Mouse (Mus musculus) frontal cortex, postnatal 14 days (tissue): ENCODE data around the gene Wdr74.

Experiments
- DNase-seq, 2 experiments: peaks; one replicate each; pipeline ENCODE4 v3.0.0; 2022; ENCODE audit warnings: low spot score in 2 of 2

Wdr74 gene

DNA sequence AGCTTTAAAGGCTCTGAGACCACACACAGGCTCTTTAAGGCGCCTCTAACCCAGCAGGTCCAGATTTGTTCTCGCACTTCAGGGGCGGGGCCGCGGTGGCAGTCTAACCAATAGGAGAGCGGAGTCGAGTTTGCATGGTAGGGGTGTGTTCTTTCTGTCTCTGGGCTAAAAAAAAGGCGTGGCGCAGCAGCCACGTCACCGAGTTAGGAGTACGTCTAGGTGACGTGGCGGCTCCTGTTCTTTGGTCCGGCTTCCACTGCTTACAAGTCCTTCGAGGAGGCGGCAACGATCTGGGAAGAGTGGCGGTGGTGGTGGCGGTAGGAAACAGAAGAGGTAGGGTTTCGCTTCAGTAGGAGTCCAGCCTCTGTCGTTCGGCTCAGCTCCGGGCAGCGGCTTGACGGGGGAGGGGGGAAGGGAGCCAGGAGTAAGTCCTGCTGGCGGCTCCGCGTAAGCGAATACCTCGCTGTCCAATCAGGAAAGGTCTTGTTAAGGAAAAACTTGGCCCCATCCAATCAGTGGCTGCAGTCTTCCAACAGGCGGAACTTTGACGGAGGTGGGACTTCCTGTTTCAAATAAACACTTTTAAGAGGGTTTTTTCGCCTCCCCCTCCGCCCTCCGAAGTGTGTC lies 5.7 kb downstream of the Wdr74 start, which contains the start of gene Stx5a:
Gene Stx5a (plus strand): TSS at position 171 of the 627 bp plus-strand sequence.
- DNase-seq: peak; percentile 93 to 95

DNA sequence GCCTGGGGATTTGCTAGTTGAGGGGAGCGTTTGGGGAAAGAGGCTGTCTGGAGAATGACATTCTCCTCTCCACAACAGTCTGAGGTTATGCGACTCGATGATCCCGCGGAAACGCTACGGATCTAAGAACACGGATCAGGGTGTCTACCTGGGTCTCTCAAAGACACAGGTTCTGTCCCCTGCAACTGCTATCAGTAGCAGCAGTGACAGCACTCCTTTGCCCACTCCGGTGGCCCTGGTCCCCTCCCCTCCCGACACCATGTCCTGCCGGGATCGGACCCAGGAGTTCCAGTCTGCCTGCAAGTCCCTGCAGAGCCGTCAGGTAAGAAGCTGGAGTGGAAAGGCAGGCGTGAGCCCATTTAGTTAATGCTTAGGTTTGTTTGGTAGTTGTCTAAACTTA lies 6.5 kb downstream of the Wdr74 start:
- DNase-seq: no peak

DNA sequence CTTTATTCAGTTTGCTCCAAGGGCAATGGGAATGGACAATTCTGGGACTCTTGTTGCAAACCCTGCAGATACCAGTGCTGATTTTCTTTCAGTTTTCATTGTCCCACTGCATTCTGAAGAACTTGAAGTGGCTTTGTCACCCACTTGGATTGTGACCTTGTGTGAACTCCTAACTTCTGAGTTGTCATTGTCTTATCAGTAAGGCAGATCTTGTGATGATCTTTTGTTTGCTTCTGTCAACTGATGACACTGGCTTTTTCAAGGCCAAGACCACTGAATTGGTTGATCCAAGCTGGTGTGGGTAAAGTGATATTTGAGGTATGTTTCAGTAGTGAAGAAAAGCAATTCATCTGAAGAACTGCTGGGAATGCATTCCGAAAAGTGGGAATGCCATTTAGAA lies 9.8 kb downstream of the Wdr74 start:
- DNase-seq: no peak

DNA sequence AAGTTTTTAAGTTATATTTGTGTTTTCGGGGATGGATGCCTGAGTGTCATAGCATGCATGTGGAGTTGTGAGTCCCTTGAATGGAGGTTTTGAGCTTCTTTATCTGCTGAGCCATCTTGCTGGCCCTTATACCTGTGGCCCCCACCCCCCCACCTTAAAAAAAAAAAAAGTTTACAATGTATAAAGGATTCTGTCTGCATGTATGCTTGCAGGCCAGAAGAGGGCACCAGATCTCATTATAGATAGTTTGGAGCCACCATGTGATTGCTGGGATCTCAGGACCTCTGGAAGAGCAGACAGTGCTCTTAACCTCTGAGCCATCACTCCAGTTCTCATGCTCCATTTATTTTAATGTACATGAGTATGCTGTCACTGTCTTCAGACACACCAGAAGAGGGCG lies 11.7 kb downstream of the Wdr74 start:
- no peak for DNase-seq

DNA sequence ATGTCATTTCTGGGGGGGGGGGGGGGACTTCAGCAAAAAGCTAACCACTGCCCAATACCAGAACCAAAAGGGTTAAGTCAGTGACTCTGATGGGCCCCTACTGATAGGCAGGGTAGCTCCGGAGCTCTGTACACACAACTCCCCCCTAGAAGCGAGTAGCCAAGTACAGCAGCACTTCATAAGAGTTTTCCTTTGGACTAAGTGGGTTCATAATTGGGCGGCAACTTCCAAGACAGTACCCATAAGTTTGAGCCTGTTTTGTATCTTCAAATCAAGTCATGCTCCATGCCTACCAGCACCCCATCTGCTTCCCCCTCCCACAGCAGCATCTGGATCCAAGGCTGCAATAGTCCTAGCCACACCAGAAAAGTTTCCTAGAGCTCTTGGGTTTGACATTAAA lies 20.0 kb downstream of the Wdr74 start:
- DNase-seq: no peak

DNA sequence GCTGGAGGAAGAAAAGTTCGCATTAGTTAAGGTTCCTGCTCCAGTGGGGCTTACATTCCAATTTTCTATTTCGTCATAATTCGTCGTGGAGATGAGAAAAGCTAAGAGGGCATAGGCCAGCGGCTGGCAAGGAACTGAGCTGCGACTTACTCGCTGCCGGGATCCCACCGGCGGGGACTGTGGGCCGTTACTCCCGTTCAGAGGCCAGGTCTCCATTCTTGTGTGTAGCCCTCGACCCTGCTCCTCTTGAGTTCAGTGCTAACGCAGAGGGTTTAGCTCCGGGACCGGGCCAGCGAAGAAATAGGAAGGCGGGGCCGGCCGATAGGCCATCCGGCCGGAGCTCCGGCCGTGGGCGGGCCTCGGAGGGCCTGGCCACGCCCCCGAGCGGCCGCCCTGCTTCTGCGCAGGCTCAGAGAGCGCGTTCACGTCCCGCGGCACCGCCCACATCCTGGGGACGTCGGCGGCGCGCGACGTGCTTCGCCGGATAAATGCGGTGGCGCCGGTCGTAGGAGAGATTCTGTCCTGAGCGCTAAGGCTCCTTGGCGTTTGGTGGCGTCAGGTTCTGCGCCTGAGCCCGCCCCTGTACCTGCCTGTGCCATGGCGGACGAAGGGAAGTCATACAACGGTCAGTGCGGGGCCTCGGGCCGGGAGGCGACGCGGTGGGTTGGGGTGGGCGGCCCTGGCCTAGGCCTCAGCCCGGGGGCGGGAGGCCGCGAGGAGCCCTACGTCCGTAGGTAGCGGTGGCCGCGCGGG lies 21.2 kb downstream of the Wdr74 start, which contains the start of gene Nxf1:
Gene Nxf1 (plus strand): TSS at position 439 of the 753 bp plus-strand sequence.
- peak; percentile 81 to 86 for DNase-seq

DNA sequence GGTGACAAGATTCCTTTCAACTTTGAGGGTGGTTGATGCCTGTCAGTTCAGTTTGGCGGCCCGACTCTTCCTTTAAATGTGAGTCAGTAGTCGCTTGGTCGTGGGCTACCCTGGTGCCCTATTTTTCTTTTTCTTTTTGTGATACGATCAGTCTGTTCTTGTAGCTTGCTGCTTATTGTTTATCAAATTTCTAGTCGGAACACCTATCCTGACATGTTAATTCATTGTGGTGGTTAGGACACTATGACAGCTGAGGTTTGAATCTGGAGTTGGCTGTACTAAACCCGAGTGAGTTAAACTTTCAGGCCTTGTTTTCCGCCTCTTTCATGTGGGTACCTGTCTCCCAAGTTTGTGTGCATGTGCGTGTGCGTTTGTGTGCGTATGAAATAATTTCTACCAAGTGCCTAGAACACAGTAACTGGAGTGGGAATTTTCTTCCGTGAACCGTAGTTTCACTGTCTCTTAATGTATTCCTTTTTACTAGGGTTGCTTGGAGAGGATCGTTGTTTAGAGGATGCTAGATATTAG lies 21.9 kb downstream of the Wdr74 start:
- no peak for DNase-seq

DNA sequence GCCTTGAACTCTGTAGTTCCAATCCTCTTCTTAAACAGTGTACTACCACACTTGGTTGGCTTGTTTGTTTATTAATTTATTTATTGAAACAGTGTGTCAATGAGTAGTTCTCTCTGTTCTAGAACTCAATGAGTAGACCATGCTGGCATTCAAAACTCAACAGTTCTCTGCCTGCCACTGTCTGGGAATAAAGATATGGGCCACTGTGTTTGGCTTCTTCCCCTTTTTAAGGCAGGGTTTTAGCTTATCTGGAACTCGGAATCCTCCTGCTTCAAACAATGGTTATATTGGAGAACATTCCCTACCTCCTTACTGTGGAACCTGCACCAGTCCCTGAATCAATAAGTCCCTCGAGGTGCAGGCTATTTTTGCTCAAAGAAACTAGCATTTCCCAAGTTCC lies 23.3 kb downstream of the Wdr74 start:
- DNase-seq: no peak

DNA sequence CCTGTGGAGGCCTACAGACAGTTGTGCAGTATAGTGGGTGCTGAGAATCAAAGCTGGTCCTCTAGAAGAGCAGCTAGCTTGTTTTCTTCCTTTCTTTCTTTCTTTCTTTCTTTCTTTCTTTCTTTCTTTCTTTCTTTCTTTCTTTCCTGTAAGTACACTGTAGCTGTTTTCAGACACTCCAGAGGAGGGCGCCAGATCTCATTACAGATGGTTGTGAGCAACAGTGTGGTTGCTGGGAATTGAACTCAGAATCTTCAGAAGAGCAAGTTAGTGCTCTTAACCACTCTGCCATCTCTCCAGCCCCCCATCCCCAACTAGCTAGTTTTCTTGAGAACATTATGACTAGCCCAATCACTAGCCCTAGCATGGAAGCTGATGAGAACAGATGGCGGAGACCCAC lies 25.1 kb downstream of the Wdr74 start:
- DNase-seq: no peak

DNA sequence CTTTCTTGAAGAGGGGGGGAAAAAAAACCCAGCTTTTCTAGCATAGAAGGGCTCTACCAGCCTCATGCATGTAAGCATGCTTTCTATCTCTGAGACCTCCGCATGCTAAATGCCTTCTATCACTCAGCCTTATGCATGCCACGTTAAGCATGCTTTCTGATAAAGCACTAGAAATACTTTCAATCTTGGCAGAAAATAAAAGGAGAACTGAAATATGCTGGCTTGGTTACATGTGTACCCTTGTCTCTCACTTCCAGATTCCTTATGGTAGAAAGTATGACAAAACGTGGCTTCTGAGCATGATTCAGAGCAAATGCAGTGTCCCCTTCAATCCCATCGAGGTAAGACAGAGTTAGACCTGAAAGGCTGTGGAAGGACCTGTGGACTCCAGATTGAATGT lies 27.6 kb downstream of the Wdr74 start:
- DNase-seq: no peak

DNA sequence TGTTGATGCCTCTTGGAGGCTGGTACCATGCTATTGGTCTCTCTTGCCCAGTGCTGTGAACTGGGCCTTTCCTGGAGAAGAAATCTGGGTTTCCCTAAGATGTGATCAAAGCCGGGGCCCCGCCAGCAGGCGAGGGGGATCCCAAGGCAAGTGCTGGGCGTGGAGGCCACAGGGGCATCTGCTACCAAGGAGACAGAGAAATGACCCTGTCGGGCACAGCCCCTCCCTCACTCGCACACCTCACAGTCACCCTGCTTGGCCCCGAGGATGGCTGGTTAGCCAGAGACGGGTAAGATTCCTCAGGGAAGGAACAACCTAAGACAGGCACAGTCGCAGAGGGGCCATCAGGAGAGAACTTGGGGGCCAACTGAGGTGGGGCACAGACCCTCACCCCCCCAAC lies 29.9 kb downstream of the Wdr74 start:
- no peak for DNase-seq

DNA sequence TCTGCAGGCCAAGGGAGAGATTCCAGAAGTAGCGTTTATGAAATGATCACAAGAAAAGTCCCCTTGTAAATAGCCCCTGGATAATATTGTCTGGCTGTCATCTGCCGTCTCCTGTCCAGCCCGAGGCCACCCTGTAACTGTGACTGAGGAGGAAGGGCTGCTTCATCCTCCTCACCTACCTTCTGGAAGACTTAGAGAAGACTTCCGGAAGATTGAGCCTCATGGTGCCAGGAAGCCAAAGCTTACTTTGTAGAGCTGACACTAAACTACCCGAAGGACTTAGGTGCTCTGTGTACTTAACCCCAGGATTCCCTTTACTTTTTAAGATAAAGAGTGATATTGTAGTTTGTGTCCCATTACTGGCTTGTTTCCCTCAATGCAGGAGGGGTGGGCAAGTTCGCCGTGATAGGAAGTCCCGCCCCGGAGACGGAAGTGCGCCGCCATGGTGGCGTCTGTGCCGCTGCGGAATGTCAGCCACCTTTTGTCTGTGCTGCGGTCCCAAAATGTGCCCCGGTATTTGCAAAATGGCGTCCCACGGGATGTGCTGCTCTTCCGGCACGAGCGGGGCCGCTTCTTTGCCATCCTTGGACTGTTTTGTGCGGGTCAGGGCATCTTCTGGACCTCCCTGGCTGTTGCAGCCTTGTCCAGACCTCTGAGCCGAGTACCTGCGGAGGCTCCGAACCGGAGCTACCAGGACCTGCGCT lies 35.1 kb downstream of the Wdr74 start, which contains the start of gene Tmem223:
Gene Tmem223 (plus strand): TSS at position 430 of the 704 bp plus-strand sequence.
- peak; percentile 58 to 75 for DNase-seq

DNA sequence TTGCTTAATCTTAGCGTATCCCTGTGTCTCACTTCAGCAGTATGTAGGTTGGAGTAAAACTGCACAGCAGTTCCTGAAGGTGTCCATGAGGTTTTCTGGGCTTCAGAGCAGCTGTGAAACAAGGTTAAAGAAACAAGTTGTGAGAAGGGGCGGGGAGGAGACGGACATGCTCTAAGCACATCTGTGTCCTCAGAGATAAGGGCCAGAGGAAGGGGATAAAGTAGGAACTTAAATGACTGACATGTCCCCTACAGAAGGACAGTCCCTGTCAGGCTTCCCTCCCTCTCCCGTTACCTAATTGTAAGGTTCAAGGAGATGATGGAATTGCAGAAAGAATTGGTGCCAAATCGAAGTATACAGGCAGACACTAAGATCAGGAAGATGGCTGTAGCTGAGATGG lies 37.4 kb downstream of the Wdr74 start:
- DNase-seq: no peak

DNA sequence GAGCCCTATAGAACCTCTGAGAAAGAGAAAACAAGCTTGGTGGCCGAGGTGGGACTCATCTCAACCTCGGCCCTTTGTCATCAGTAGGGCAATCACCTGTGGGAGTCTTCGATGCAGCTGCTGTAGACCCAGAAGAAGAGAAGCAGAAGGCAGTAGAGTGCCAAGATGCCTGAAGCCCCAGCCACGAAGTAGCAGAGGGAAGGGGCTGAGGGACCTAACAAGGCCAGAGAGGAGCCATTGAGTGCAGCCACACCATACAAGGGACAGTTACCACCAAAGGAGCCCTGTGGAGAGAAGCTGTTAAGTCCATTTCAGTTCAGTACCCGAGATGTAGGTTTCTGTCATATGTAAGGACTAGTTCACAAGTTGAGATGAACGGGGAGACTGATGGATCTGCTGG lies 37.8 kb downstream of the Wdr74 start:
- DNase-seq: no peak

DNA sequence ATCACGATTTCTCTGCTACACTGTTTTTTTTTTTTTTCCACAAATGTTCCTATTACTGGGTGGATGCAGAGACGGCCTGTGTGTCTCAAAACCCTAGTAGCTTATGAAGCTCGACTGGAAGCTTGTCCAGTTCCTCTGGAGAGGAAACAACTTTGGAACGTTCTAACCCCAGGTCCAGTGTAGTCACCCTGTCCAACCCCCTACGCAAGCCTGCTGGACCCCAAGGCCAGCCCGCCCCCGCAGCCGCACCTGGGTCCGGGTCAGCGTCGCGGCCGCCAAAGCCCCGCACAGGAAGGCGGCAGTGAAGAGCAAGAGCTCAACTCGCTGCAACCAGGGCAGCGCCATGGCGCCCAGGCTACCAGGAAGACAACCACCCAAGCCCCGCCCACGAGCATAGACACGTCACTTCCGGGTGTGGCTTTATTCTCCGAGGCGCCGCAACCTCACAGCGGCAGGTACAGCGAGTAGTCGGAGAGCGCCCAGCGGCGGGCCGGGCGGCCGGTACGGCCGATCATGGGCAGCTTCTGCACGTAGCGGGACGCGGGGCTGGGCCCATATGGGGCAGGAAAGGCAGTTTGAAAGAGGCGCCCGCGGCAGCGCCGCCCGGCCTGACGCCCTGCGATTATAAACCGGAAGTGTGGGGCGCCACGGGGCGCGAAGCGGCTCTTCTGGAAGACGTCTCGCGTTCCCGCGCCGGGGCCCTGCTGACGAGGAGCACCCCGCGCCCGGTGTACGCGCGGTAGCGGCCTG lies 38.6 kb downstream of the Wdr74 start, which contains the start of gene Tmem179b:
Gene Tmem179b (minus strand): TSS at position 382 of the 750 bp plus-strand sequence.
- peak; percentile 91 to 96 for DNase-seq

DNA sequence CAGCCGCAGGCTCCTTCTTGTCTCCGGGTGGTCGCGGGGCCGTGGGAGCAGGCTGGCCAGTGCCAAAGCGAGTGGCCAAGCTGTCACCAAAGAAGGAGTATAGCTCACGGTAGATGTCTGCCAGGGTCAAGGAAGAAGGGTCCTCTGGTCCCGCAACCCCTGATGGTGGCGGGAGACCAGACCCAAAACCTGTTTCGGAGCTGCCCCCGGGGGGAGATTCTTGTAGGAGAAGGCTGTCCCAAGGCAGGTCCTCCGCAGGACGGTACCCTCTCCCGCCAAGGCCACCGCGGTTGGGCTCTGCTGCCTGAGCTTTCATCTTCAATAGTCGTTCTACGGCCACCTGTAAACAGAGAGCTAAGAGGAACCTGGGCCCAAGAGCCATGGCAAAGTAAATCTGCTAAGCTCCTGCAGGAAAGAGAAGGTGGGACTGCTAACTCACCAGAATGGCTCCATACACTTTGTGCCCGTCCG lies 39.4 kb downstream of the Wdr74 start:
- no peak for DNase-seq

DNA sequence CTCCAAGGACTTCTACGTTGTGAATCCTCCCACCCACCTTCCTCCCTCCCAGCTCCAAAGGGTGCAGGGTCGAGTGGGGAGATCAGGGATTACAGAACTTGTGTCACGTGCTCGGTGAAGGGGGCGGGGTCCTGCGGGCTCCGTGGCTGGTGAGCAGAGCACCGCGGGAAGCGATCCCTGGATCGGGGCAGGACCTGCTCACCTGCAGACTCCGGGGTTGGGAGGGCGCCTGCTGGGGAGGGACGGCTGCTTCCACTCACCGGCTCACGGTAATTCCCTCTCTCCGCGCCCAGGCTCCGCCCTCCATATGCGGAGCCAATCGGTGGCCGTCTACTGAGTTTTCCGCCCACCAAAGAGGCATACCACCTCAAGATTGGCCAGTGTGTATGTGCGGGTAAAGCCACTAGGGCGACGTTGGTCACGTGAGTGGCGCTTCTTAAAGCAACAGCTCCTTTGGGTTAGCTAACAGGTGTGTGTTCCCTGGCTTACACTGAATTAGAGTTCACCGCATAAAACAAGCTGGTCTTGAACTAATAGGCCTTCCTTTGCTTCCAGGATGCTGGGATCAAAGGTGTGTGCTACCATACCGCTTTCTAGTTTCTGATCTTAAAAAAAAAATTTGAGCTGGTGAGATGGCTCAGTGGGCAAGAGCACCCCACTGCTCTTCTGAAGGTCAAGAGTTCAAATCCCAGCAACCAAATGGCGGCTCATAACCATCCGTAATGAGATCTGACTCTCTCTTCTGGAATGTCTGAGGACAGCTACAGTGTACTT lies 50.6 kb downstream of the Wdr74 start, which contains the start of gene Taf6l:
Gene Taf6l (minus strand): TSS at position 410 of the 774 bp plus-strand sequence.
- peak; percentile 90 to 92 for DNase-seq

DNA sequence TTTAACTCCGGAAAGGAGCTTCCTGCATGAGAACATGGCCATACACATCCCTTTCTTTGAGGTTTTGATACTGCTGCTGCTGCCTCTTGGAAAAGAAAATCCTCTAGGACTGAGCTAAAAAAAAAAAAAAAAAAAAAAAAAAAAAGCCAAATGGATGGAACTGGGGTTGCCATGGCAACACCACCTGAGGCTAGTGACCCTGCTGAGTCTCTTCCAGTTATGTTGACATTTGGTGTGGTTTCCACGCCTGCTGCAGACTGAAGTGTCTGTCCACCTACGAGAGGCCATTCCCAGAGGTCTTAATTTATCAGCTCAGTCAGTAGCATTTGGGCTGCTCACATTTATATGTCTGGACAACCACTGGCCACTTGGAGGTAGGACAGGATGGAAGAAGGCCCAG lies 52.9 kb downstream of the Wdr74 start:
- no peak for DNase-seq

DNA sequence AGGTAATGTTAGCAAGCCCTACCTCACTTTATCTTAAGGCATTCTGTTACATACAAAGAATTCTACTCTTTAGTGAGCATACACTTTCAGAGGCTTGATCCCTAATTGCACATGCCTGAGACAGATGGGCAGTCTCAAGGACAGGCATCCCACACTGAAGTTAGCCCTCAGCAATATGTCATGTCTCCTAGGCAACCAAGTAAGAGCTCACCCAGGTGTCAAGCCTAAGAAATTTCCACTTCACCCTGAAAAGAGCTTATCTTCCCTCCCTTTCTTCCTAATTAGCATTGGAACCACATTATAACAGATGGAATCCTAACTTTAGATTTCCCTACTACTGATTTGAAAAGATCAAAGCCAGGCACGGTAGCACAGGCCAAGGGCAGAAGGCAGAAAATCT lies 53.5 kb downstream of the Wdr74 start:
- no peak for DNase-seq

DNA sequence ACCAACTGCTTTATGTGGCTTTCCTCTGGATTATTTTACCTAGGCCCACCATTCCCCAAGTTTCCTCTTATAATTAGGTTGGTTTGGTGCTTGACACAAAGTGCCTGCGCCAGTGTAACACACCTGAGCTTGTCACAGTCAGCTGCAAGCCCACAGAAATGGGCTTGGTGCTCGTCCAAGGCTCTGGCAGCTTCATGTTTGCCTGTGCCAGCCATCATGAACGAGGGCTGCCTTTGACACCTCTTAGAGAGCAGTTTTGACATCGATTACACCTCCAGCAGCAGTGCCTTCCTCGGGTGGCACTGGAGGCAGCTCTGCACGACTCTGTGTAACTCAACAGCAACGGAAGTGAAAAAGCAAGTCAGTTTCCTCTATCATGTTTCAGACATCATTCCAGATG lies 54.5 kb downstream of the Wdr74 start:
- DNase-seq: no peak
